Mouse (Mus musculus) cerebellum, postnatal 4 days (tissue): ENCODE measurements around the gene Hoxd11.

Experiments used
- DNase-seq, 2 experiments: peaks; one replicate each; pipeline ENCODE4 v3.0.0; 2022; ENCODE audit warnings: low spot score in 2 of 2, mixed read lengths in 1 of 2

The Hoxd11 gene

DNA sequence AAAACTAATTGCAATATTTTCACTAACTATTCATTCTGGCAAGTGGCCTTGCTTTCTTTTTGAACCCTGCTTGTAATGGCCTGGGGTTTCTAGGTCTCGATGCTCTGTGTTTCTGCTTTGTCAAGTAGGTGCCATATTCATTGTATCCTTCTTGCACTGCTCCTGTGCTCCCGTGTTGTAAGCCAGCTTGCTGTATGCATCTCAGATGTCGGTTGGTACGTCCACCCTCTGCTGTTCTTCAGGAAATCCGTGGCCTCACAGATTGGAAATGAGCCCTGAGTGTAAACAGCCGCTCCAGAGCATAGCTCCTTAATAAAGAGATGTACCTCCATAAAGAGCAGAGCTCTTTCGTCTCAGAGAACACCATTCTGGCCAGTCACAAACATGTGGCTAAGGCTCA lies 28.2 kb downstream of the Hoxd11 start:
- DNase-seq, result peak in 1 of 2 experiments; percentile 13

- no peak for DNase-seq
Observed at GRCm38 (mm10) chr2:74708676-74709075, 29.3 kb downstream of the Hoxd11 start.

- no peak for DNase-seq
Observed at GRCm38 (mm10) chr2:74709465-74710419, 30.4 kb downstream of the Hoxd11 start.

GRCm38 (mm10) chr2:74710929-74711543 lies 31.7 kb downstream of the Hoxd11 start:
- DNase-seq, result no peak

DNA sequence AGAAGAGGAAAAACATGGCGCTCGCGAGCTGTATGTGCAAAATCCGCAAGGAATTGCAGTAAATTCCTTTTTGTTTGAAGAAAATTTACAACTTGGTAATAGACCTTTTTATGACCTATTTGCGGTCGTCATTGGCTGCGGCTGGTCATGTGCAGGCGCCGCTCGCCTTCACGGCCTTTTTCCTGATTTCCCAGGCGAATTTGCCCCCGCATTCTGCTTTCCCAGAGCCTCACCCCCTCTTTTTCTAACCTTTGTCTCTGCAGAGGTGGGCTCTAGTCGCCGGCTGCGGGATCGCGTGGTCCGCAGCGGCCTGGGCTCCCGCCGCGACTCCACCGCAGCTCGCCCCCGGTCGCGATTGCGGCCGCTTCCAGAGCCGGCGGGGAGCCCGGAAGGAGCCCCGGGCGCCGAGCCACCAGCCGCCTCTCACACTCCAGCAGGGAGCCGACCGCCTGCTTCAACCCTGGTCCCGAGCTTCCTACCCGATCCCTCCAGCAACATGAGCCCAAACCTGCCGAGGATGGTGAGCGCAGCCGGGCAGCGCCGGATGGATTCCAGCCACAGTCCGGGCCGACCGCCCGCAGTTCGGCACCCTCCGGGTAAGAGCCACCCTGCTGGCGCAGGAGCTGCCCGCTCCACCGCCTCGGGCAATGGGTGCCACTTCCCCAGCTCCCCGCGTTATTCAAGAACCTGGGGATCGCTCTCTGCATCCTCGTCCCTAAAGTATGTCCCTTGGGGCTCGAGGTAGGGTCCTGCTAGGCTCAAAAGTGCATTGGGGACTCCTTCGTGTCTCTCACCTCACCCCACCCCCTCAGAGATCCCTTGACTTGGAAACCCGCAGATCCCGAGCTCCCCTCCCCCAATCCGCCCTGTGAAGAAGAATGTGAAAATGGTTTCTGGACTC lies 32.6 kb downstream of the Hoxd11 start, which contains the start of the genes Hoxd3 and Hoxd4:
Gene Hoxd3 (plus strand): TSS at position 207 of the 901 bp plus-strand sequence.
Gene Hoxd4 (plus strand): TSS at position 209 of the 901 bp plus-strand sequence.
- DNase-seq, result no peak

DNA sequence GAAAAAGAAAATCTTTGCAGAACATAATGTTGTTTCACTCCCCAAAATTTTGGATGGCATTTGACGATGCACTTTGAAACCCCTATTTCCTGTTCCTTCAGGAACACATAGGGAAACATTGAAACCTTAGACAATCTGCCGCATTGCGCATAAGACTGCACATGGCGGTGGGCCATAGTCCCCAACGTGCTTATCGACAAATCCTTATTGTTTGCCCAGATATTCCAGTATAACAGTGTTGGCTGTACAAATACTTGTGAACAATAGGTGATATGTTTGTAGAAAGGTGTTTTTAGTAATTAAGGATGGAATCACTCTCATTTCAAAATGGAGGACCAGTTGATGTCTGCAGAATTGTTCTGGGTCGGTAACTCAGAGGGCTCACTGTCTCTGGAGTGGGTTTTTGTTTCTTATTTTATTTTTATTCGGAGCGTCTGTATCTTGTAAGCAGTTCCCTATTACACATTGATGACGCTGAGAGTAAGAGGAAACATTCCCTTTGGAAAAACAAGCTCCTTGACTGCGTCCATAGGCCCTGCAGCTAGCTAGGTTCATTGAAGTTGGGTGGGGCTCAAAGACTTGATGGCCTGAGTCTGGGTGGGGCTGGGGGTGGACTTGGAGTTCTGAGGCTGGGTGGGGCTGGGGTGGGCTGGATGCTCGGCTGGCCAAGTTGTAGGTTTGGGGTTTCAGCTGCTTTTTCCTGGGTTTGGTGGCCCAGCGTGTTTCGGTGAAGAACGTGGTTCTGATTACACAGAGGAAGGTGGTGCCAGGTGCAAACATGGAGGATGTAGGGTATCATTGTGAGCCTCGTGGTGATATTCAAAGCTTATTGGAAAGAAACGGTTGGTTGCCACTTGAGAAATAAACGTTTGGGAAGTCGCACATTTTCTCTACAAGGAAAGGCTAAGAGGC lies 34.1 kb downstream of the Hoxd11 start:
- no peak for DNase-seq

GRCm38 (mm10) chr2:74714156-74714789 lies 34.9 kb downstream of the Hoxd11 start:
- DNase-seq, result no peak

DNA sequence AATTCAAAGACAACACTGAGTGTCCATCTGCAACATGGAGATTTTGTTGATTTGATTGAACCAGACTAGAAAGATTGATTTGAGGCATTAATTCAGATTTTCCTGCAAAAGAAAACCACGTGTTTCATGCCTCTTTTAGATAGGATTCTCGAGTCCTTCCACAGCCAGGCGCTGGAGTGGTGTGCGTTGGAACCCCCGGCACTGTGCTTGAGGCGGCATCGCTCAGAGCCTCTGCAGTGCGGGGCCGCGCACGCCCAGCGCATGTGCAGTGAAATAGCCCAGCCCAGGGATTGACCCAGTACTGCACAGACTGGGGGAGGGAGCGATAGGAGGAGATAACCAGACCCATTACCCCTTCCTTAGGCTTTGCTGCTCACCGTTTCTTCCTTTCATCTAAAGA lies 35.5 kb downstream of the Hoxd11 start:
- no peak for DNase-seq

- peak; percentile 90 to 92 for DNase-seq
Observed at GRCm38 (mm10) chr2:74715504-74716241, 36.3 kb downstream of the Hoxd11 start.

GRCm38 (mm10) chr2:74720384-74720783 lies 41.0 kb downstream of the Hoxd11 start:
- DNase-seq, result no peak

- DNase-seq, result no peak
Observed at GRCm38 (mm10) chr2:74720955-74721491, 41.7 kb downstream of the Hoxd11 start.

DNA sequence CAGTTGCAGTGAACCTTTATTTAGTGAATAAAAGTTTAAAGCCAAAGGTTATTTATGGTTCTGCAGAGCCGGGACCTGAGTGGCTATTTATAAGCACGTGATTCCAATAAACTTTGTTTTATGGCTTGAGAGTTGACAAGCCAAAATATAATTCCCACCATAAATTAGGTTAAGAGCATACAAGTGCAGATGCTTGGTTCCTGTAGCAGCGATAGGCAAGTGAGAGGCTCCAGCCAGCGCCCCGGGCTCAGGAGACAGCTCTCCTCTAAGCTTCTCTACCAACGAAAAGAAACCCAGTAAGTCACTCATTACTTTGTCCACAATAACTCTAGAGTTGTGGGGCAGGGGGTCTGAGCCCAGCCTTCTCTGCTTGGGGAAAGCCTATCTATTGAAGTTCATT lies 42.5 kb downstream of the Hoxd11 start:
- no peak for DNase-seq

DNA sequence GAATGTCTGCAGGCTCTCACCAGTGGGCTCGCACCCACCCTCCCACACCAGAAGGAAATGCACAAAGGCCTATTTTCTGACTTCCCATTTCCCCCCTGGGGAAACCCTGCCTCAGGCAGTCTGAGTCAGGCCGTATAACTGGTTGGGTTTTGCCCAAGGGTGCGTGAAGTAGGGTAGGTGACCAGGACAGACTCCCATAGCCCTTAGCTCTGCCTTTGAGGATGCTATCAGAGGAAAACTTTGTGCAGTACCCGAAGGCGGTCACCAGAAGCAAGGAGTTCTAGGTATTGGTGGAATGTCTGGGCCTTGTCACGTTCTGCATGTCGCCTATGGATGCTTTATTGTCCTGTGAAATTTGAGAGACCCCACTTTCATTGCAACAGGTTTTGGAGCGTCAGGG lies 43.6 kb downstream of the Hoxd11 start:
- no peak for DNase-seq

DNA sequence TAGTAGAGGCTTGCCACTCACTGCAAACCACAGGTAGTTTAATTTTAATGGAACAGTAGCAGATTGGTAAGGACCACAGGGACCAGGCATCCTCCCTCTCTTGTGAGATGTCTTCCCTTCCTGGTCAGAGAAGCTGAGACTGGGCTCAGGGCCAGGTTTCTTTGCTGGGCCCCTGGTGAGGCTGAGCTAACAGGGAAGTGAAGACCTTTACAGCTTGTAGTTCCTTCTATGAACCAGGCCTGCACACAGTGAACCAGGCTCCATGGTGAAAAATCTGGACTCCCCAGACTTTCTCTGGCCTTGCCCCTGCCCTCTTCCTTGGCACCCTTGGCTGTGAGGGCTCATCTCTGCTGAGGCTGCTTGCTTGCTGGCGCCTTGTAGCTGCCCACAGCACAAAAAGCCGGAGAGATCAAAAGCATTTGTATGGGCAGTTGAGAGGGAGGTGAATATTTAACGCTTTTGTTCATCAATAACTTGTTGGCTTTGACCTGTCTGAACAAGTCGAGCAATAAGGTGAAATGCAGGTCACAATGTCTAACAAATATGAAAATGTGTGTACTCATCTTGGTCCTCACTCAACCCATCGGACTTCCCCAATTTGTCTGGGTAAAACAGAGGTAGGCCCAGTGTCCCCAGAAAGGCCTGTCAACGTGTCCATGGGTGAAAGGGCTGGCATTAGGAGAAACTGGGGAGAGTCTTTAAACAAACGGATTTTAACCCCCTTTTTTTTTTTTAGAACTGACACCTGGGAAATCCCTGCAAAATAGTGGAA lies 45.1 kb downstream of the Hoxd11 start:
- DNase-seq, result peak in 1 of 2 experiments; percentile 12

- DNase-seq, result peak in 1 of 2 experiments; percentile 21
Observed at GRCm38 (mm10) chr2:74725171-74725570, 45.8 kb downstream of the Hoxd11 start.

DNA sequence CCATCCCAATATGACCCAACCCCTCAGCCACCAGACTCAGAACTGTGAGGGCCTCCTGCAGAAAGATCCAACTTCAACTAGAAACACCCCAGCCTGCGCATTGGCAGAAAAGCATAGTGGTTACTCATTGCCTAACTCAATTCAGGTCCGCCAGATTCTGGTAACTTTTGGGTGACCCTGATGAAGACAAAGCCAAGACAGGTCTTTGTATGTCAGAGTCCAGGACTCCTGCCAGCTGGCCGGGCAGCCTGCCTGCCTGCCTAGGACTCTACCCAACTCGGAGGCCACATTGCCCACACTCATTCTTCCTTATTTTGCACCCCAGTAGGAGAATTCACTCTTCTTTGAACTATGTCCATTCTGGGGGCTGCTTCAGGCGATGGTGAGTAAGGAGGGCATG lies 47.2 kb downstream of the Hoxd11 start, which contains the start of gene Gm28230:
Gene Gm28230 (plus strand): TSS at position 178 of the 400 bp plus-strand sequence.
- peak in 1 of 2 experiments; percentile 20 for DNase-seq

- peak in 1 of 2 experiments; percentile 19 for DNase-seq
Observed at GRCm38 (mm10) chr2:74726973-74727639, 47.7 kb downstream of the Hoxd11 start.
